Mouse (Mus musculus) heart, adult 2 months (tissue): ENCODE results near the gene Abcc10. TPM values are rescaled to one million over a fixed set of nuclear protein-coding genes. Genes with fewer than 3 reads are reported as not detected.
A peak's percentile ranks its signal among the peaks of the same experiment; 100 is the strongest.

ENCODE experiments used
- DNase-seq, 2 experiments: peaks; one replicate each; pipeline ENCODE4 v3.0.0; 2021
- H3K27ac ChIP-seq: fragments of 200-600 bp; 2 replicates; pipeline ENCODE4 v1.8.1; 2022
- H3K27me3 ChIP-seq: fragments of 200-500 bp; 2 replicates; pipeline ENCODE4 v1.6.1; 2012; ENCODE audit warnings: mild to moderate bottlenecking, low read length, inconsistent platforms, mixed read lengths; ENCODE audit not compliant: control insufficient read depth, insufficient read depth
- H3K36me3 ChIP-seq: fragments of 200-500 bp; 2 replicates; pipeline ENCODE4 v1.6.1; 2012; ENCODE audit warnings: low read length, inconsistent platforms; ENCODE audit not compliant: control insufficient read depth, insufficient read depth
- H3K4me1 ChIP-seq: fragments of 200-500 bp; 2 replicates; pipeline ENCODE4 v1.6.1; 2011; ENCODE audit warnings: low read length; ENCODE audit not compliant: control insufficient read depth, insufficient read depth
- H3K4me3 ChIP-seq: fragments of 200-600 bp; 2 replicates; pipeline ENCODE4 v1.8.1; 2022
- H3K79me2 ChIP-seq: fragments of 200-500 bp; replicated peaks from 2 replicates; pipeline ENCODE4 v1.6.1; 2012; ENCODE audit warnings: mild to moderate bottlenecking, inconsistent platforms, low read length, moderate library complexity, mixed read lengths; ENCODE audit not compliant: control insufficient read depth, insufficient read depth
- H3K9ac ChIP-seq: fragments of 200-500 bp; 2 replicates; pipeline ENCODE4 v1.6.1; 2012; ENCODE audit warnings: low read depth, mild to moderate bottlenecking, control low read depth, inconsistent platforms, low read length, mixed read lengths
- CTCF ChIP-seq: fragments of 200-600 bp; IDR thresholded peaks from 2 replicates; pipeline ENCODE4 v1.8.1; 2022; ENCODE audit warnings: antibody characterized with exemption, mild to moderate bottlenecking, moderate library complexity
- EP300 ChIP-seq: fragments of 200-500 bp; IDR thresholded peaks from 2 replicates; pipeline ENCODE4 v1.6.1; 2011; ENCODE audit warnings: low read depth, low read length, control low read depth; ENCODE audit not compliant: insufficient read depth
- POLR2A ChIP-seq: fragments of 200-500 bp; IDR thresholded peaks from 2 replicates; pipeline ENCODE4 v1.6.1; 2011; ENCODE audit warnings: mild to moderate bottlenecking, low read depth, low read length, control low read depth; ENCODE audit not compliant: insufficient read depth
- WGBS: fragments of 180-500 bp; shearing (Covaris S2); methylation state at CpG from one replicate; pipeline ENCODE4 v1.1.7; 2018; 5-methylcytosine and 5-hydroxymethylcytosine counted together
- intact Hi-C: fragments of 180-260 bp; cut with DNase I; formaldehyde crosslinking; loops from one replicate; pipeline ENCODE4 v1.15.1; 2025
- polyA plus RNA-seq: library from polyadenylated mRNA; depleted of rRNA; stranded (reverse); fragments of >200 nt; gene quantifications from 2 replicates; pipeline ENCODE4 v1.2.3, GENCODE M21; 2012; rRNA removed
- total RNA-seq, 2 experiments: library from RNA; stranded (reverse); gene quantifications; 2 replicates each; pipeline ENCODE4 v1.2.3; 2021

The Abcc10 gene
- total and polyA plus RNA-seq, 3 experiments, result 3.9 to 9.1 (median 4.0) TPM

GRCm38 (mm10) chr17:46253452-46254084 lies 74.6 kb downstream of the Abcc10 start, which contains the start of gene Lrrc73:
Lrrc73 (plus strand) TSS chr17:46253531.
- Histone ChIP-seq H3K4me3 (peak within 1 kb of the TSS; percentile 68), H3K4me1 (peaks cover 7% of the 10 kb centered on the region), H3K9ac (peak within 1 kb of the TSS; percentile 44; the same call in 1 of the 2 replicates), H3K27ac (no peak within 1 kb of the TSS), H3K27me3 (no peaks in the 10 kb centered on the region), H3K36me3 (0 out of 2 replicates have a peak, but pooled peaks cover 3% of the 10 kb centered on the region), H3K79me2 (no peaks in the 10 kb centered on the region)
- TF ChIP-seq POLR2A, result no peak
- TF ChIP-seq CTCF, result no peak
- TF ChIP-seq EP300, result no peak
- 1% methylated on average over 46 of the region's 48 CpGs for WGBS
- intact Hi-C loops, result no loop called here
- DNase-seq, result peak; percentile 91 to 95

Other genes with a start within 250 kb of the Abcc10 start
- 100 to 1,000 TPM; 128 to 140 TPM for gene Mrps18a, start 217.4 kb downstream of the Abcc10 start, total RNA-seq
- gene Mrps18a, start 217.4 kb downstream of the Abcc10 start, polyA plus RNA-seq, result 99.4 and 99.6 TPM in 2 replicates
- 1 to 10 TPM; 1.0 to 1.4 TPM for gene Rsph9, start 184.1 kb downstream of the Abcc10 start, total RNA-seq
- gene Rsph9, start 184.1 kb downstream of the Abcc10 start, polyA plus RNA-seq, result 1.7 and 2.4 TPM in 2 replicates
- gene Mad2l1bp, start 174.8 kb downstream of the Abcc10 start, total RNA-seq, result 10 to 100 TPM; 17.1 to 24.1 TPM
- 21.0 and 27.1 TPM in 2 replicates for gene Mad2l1bp, start 174.8 kb downstream of the Abcc10 start, polyA plus RNA-seq
- 10 to 100 TPM; 55.2 to 57.3 TPM for gene Gtpbp2, start 167.3 kb downstream of the Abcc10 start, total RNA-seq
- 94.4 and 132 TPM in 2 replicates for gene Gtpbp2, start 167.3 kb downstream of the Abcc10 start, polyA plus RNA-seq
- 1 to 10 TPM; 8.2 to 8.3 TPM for gene Polh, start 125.7 kb downstream of the Abcc10 start, total RNA-seq
- gene Polh, start 125.7 kb downstream of the Abcc10 start, polyA plus RNA-seq, result 3.5 and 4.6 TPM in 2 replicates
- 10 to 100 TPM; 21.5 to 22.0 TPM for gene Xpo5, start 125.6 kb downstream of the Abcc10 start, total RNA-seq
- gene Xpo5, start 125.6 kb downstream of the Abcc10 start, polyA plus RNA-seq, result 14.2 and 21.5 TPM in 2 replicates
- gene Polr1c, start 80.3 kb downstream of the Abcc10 start, total RNA-seq, result 10 to 100 TPM; 20.2 to 24.7 TPM
- gene Polr1c, start 80.3 kb downstream of the Abcc10 start, polyA plus RNA-seq, result 19.1 and 25.8 TPM in 2 replicates
- 10 to 100 TPM; 72.4 to 82.8 TPM for gene Yipf3, start 80.3 kb downstream of the Abcc10 start, total RNA-seq
- gene Yipf3, start 80.3 kb downstream of the Abcc10 start, polyA plus RNA-seq, result 136 and 142 TPM in 2 replicates
- gene Lrrc73, start 74.8 kb downstream of the Abcc10 start, total RNA-seq, result under 1 TPM; 0.21 to 0.34 TPM
- gene Lrrc73, start 74.8 kb downstream of the Abcc10 start, polyA plus RNA-seq, result 0.59 and 0.70 TPM in 2 replicates
- gene Tjap1, start 45.3 kb downstream of the Abcc10 start, total RNA-seq, result 10 to 100 TPM; 28.3 to 34.7 TPM
- gene Tjap1, start 45.3 kb downstream of the Abcc10 start, polyA plus RNA-seq, result 35.8 and 39.1 TPM in 2 replicates
- gene Dlk2, start 30.9 kb downstream of the Abcc10 start, total RNA-seq, result under 1 TPM; 0.23 to 0.39 TPM
- gene Dlk2, start 30.9 kb downstream of the Abcc10 start, polyA plus RNA-seq, result 0.35 and 0.74 TPM in 2 replicates
- 10 to 100 TPM; 14.9 to 15.6 TPM for gene Zfp318, start 55.4 kb upstream of the Abcc10 start, total RNA-seq
- 7.1 and 11.8 TPM in 2 replicates for gene Zfp318, start 55.4 kb upstream of the Abcc10 start, polyA plus RNA-seq
- gene Crip3, start 100.6 kb upstream of the Abcc10 start, total RNA-seq, result under 1 TPM; 0.76 to 0.82 TPM
- gene Crip3, start 100.6 kb upstream of the Abcc10 start, polyA plus RNA-seq, result 3.5 and 3.8 TPM in 2 replicates
- gene Slc22a7, start 110.1 kb upstream of the Abcc10 start, total RNA-seq, result not detected
- 0.38 TPM in 1 of 2 replicates, not detected in the other for gene Slc22a7, start 110.1 kb upstream of the Abcc10 start, polyA plus RNA-seq
- under 1 TPM; 0.16 to 0.23 TPM for gene Ttbk1, start 159.3 kb upstream of the Abcc10 start, total RNA-seq
- gene Ttbk1, start 159.3 kb upstream of the Abcc10 start, polyA plus RNA-seq, result 0.21 and 0.23 TPM in 2 replicates
- gene Dnph1, start 168.4 kb upstream of the Abcc10 start, total RNA-seq, result 1 to 10 TPM; 1.8 to 1.9 TPM
- 0.80 and 0.97 TPM in 2 replicates for gene Dnph1, start 168.4 kb upstream of the Abcc10 start, polyA plus RNA-seq
- gene Cul9, start 218.0 kb upstream of the Abcc10 start, total RNA-seq, result 10 to 100 TPM; 21.6 to 21.9 TPM
- 20.1 and 22.7 TPM in 2 replicates for gene Cul9, start 218.0 kb upstream of the Abcc10 start, polyA plus RNA-seq
- 100 to 1,000 TPM in 1 of 2 experiments, 10 to 100 TPM in 1; 91.5 to 106 TPM for gene Srf, start 227.8 kb upstream of the Abcc10 start, total RNA-seq
- 223 and 227 TPM in 2 replicates for gene Srf, start 227.8 kb upstream of the Abcc10 start, polyA plus RNA-seq